Mouse (Mus musculus) adipocyte (in vitro differentiated cells): ENCODE measurements at regions not wholly inside any gene's neighbourhood (a gene's known extent, or its start where the extent isn't known, plus 50 kb on each side); places are given as distances from the start of the nearest gene placed in this dataset.

Source experiments
- DNase-seq: peaks from one replicate; pipeline ENCODE4 v3.0.0-alpha.2; 2016; ENCODE audit warnings: low spot score

DNA sequence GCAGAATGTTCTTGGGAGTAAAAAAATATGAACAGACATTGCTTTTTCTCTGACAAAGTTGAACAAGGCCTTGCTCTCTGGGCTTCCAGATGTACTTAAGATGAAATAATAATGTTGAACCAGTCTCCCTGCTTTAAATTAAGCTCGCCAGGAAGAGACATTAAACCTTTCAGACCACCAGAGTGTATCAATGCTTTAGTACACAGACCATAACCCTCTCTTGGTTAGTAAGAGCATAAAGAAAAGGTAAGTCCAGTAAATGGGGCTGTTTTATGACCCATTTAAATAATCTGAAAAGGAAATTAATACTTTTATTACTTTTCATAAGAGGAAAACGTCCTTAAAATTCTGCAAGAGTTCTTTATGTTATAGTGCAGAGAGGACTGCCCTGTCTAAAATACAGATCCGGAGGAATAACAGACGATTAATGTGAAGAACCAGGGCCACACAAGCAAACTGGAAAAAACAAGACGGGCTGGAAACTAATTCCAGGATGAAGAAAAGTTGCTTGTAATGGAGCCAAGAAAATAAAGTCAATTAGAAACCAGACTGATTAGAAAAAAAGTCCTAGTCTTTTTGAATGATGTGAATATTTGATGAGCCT lies 74.4 kb downstream of the Mettl11b start:
- DNase-seq = no peak

DNA sequence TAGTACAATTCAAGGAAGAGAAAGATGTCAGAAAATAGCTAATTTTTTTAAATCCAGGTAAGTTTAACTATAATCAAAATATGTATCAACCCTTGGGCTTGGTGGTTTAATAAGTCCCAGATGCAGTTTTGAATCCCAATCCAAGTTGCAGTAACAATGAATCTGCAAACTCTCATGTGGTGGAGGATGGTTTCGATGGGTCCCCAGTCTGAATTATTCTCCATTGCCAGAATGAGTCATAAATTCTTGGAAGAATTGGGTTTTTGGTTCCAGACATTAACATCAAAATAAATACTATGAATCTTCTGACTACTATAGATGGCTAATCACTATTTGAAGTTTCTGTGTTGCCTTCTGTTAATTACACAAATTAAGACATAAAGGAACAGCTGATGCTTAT lies 82.9 kb downstream of the Mettl11b start:
- DNase-seq = no peak

DNA sequence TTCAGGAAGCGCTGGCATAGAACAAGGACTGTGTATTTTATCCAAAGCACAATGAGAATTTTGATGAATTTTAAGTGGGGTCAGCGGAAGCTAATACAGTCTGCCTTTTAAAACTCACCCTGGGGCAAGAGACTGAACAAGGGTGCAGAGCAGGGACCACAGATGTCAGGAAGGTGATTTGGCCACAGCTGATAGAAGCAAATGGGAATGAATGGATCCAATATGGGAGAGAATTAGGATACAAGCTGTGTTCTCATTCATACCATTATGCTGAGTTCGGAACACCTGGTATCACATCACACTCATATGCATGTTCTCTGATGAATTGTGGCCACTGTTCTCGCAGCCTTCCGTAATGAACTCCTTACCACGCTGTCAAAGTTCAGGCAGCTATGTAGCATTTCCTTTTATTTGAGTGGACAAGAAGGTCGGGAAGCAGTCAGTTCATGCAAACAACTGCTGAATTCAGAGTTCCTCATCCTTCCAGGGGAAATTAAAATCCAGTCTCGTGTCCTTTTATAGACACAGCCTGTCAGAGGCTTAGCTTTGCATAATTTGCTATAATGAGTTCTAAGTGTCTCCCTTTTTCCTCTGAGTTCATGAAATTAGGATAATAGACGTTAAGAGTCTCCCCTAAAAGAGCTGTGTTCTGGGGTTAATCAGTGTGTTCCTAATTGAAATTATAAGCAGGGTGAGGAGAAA lies 84.4 kb downstream of the Mettl11b start:
- DNase-seq = no peak

DNA sequence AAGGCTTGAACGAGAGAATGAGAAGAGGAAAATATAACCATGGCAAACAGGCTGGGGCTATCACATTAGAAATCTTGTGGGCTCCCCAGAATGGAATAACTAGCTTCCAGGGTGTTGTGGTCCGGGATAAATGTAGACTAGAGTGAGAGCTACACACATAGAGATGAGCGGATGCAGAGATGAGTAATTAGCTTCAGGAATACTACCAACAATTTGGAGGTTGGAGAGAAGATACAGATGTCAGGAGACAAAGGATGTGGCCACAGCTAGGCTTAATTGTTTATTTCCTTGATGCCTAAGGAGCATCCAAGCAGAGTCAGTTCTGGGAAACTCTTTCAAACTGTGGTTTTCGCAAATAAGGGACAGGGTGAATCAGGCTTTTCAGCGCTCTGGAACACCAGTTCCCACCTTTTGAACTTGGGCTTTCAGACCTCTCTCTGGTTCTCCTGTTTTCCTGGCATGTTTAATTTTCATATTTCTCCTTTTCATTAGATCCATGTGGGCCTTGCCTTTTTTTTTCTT lies 94.7 kb downstream of the Mettl11b start:
- DNase-seq = no peak

DNA sequence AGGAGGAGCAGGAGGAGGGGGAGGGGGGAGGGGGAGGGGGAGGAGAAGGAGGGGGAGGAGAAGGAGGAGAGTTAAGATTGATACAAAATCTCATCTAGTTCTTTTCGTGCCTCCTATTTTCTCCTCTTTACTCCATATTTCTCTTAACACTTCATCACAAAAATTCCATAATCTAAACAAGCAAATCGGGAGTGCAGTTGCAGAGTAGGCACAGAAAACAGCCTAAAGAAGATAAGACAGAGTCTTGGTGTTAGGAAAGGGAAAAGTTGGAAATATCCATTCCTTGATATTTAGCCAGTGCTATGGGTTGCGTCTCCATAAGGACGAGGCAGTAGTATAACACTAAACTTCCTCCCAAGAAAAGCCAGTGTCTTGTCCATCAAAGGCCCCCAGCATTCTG lies 100.1 kb downstream of the Mettl11b start:
- no peak for DNase-seq

DNA sequence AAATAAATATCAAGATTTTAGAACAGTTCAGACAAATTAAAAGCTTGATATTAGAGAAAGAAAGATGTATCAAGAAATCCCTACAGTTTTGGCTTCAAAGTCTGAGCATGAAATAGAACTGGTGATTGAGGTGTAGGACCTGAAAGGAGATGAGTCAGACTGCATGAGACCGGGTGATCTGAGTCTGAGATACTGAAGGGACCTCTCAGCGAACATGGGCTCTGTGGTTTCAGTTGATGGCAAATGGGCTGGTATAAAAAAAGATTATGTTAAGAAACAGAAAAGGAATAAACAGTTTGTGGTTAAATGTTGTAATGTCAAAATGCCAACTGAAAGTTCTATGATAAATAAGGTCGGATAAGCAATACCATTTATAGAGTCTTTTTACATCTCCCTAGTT lies 103.7 kb downstream of the Mettl11b start:
- no peak for DNase-seq

DNA sequence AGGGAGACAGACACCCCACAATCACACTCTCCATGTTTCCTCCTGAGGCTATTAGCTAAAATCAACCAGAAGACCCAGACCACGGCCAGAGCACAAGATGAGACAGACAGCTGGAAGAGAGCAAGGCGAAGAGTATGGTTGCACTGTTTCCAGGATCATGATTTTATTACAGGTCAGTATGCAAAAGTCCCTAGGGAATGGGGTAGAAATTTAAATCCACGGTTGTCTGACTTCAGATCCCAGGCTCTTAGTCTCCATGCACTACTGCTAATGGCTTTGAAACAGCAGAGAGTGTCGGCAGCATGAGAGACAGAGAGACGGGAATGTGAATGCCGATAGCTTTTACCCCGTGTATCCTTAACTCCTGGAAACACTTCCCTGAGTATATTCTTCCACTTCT lies 105.2 kb downstream of the Mettl11b start:
- no peak for DNase-seq

DNA sequence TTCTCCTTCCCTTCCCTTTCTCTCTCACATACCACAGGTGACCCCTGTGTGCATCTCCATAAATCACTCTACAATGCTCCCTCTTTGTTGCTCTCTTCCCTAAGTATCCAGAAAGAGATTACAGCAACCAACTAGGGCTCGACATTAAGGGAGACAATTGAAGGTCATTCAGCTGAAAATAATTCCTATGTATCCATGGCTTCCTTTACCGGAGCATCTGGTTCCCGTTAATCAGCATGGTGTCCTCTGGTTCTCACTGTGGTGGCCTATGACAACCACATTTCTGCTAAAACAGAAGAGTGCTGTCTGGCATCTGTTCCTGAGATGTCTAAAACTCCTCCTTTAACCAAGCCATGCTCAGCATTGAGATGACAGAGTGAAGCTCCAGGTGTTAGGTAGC lies 106.9 kb downstream of the Mettl11b start:
- DNase-seq = no peak

DNA sequence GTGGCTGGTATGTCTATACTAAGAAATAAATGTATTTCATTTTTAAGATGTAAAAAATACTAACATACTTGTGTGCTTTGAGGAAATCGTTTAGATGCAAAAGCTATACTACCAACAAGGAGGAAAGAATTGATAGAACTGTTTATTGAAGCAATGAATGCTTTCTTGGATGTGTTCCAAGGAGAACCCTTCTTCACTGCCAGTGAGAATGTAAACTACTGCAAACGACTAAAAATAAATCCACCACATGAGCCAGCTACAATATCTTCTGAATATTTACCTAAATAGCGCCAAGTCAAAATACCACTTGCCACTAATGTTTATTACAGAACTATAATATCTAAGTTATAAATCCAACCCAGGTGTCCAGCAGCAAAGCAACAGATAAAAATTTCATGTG lies 108.4 kb downstream of the Mettl11b start:
- DNase-seq = no peak

DNA sequence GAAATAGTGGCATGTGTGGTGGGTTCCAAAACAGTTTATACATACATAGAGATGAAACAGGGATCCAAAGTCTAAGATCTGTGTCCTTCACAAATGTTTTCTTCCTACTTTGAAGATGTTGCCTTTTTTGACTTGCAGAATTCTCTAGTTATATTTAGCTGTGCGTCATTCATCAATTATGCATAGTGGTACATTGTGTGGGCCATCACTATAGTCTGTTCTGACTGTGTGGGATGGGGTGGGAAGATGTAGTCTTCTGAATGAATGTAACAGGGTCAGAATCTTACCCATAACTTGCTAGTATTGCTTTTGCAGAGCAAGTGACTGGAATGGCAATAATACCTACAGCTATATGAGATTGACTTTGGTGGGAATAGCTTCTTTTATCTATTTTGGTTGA lies 116.6 kb downstream of the Mettl11b start:
- DNase-seq = no peak

DNA sequence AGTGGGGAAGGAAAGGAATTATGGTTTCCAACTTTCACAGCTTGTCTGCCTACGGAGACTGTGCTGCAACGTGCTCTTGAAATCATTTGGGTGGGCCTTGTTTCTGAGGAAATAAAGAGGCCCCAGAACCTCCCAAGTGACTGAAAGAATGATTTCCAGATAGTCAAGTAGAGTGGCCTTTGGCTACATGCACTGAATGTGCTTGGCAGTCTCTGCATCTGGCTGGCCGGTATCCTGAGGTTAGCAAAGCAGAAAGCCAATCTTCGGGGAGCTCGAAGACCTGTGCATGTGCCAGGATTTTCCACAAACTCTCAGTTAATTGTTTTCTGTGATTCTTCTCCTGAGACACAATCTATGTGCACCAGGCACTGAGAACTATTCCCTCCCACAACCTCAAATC lies 117.3 kb downstream of the Mettl11b start:
- DNase-seq = peak; percentile 82

DNA sequence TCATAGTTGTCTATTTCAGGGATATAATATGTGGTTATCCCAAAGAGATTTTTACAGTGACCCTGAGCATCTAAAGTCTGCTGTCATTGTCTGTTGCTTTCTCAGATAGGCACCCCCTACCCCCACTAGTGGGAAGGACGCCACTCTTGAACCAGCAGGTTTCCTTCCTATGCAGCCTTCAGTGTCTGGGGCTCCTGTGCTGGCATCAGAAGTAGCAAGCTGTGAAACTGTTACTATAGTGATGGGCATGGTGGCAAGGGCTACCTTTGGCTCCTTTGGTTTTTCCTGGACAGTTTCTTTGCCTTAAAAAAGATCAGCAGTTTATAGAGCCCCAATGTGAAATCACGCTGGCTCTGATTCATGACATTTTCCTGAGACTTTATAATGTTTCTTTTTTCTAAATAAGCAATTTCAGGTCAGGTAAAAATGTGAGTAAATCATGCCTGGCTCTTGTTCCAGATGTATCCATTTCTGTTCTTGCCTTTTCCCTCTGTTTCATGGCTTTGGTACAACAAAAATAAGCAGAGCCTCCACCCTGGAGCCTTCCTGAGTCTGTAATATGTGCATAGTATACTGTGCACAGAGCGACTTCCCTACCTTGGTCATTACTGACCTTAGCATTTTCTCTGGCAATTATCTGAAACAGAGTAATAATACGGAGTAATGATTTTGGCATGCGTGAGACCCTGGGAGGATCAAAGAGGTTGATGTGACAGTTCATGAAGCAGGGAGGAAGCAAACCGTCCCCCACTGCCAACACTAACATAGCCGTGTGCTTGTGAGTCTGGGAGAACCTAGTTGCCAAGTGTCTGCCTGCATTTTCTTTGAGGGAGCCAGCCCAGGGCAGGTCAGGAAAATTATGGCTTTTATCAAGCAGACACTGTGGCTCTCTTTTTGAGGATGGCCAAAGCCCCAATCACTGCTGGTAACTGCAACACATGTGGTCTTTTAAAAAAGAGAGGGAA lies 124.8 kb downstream of the Mettl11b start:
- DNase-seq = no peak

DNA sequence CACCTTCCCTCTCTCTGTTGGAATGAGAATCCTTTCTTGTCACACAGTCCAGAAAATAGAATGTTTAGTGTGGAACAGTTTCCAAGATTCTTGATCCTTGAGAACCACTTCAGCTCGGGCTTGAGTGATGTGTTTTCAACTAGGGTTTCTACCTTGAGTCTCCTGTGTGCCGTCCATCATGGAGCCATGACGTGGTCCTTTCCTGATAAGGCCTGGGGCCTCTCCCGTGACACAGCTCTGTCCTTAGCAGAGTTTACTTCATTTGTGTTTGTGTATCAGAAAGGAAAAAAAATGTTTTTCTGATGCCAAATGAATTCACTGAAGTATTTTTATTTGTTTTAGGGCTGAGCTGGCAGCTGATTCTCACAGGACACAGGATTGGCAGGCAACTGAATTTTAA lies 148.6 kb downstream of the Mettl11b start:
- peak; percentile 71 for DNase-seq

DNA sequence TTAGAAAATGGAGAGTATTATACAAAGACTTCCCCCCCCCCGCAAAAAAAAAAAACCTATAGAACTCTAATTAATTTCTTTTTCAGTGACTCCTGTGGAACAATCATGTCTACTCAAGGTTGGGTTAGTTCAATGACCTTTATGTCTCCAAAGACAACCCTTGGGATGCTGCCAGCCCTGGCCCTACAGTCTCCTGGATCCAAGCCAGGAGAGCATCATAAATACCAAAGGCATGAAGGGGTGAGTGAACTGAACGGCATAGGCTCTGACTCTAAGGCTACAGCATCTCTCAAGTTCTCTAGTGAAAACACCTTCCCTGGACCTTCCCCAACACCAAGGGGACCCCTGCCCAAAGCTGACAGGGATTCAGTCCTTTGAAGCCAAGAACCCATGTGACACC lies 149.4 kb downstream of the Mettl11b start:
- peak; percentile 82 for DNase-seq

DNA sequence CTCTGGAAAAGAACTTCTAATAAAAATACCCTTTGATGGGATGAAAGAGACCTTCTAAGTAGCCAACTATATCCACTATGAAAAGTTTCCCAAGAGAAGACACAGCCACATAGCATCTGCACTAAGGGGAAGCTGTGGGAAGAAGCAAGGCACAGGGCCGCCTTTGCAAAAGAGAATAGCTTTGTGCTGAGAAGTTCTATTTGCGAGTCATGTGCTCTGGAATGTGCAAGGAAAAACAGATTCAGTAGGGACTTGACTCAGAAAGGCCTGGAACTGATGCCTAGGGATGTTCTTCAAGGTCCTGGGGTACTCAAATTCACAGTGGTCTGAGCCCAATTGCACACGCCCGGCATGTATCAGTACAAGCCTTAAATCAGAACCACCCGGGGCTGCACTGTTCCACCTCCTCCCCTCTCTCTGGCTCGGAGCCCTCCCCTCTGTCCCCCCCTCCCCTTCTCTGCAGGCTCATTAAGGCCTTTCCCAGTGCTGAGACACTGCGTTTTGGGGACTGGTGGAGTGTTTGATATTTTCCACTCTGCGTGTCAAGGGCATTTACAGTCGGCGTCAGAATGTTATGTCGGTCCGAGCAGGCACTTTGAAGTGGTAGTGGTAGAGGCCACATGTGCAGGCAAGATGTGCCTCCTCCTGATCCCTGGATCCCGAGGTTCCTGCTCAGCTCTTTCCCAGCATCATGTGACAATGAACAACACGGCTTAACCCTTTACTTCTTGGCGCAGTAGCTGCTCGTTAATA lies 150.4 kb downstream of the Mettl11b start:
- peak; percentile 46 for DNase-seq

DNA sequence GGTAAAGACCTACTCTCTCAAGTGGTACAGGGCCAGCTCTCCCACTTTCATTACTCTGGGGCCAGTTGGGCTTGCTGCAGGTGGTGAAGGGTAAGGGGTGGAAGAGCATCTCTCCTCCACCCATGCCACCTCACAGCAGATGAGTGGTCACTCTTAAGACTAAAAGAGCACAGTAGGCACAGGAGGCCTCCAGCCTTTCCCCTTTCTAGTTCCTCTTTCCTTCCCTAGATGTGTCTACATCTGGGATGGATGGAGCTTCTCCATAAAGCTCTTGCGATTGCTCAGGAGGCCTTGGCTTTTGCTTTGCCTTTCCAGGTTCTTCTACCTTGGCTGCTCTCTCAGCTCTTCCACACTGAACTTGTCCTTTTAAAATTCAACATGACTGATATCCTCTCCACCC lies 151.5 kb downstream of the Mettl11b start:
- DNase-seq = no peak

DNA sequence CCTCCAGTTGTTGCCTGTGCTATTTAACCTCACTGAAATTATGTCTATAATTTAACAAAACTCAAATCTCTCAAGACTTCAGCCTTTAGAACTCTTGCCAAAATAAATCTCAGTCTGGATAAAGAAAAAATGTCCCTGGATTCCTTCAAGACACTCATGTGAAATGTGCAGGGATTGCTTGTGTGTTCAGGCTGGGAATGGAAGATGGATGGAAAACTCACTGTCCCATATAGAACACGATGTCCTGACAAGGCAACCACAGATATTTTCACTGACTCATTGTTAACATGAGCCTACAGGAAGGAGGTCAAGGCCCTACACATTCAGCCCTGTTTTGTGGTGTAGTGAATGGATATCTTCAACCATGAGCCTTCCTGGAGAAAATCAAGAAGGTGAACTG lies 160.3 kb upstream of the Gorab start:
- DNase-seq = no peak

DNA sequence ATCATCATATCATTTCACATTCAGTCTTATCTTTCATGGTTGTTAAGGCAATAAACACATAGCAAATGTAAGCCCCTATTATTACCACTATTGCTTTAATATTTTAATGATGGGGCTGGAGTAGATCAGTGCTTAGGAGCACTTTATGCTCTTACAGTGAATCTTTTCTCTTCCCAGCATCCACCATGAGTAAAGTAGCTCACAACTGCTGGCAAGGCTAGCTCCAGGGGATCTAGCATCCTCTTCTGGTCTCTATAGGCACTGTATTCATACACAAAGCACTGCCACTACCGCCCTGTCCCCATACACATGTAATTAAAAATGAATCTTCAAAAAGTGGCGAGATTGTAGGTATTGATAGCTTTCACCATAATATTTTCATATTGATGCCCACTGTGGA lies 159.6 kb upstream of the Gorab start:
- DNase-seq = no peak

DNA sequence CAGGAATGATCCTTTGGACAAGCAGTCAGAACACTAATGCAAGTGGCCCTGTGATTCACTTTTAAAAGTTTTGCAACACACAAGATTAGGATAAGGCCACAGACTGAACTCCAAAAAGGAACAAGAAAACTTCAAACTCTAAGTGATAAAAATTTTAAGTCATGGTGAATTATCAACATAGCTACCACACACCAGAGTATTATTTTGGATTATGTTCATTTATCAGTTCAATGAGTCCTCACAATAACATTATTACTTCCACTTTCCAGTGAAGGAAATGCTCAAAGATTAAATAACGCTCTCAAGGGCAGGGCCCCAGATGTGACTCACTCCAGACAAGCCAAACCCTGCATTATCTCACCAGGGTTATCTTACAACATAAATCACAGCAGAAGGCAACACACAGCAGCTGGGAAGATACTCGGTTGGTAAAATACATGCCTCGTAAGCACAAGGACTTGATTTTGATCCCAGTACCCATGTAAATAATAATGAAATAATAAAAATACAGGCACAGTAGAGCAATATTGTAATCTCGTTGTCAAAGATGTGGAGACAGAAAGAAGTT lies 158.8 kb upstream of the Gorab start:
- DNase-seq = no peak

DNA sequence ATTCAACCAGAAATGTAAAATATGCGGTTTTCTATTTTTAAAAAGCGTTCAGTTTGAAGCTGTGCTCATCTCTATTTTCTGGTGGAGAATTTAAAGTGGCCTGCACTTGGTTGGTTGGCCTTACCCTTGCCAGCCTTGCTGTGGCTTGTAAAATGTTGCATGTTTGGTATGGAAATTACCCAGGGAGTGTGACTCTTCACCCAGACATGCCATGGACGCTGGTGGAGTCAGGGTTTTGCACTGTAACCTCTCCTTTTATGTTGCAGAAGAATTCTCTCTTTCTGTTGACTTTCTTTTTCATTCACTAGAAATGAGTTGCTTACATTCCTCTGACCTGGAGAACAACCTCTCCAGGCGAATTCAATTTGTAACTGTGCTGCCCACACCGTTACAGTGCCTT lies 157.5 kb upstream of the Gorab start:
- DNase-seq = peak; percentile 74

DNA sequence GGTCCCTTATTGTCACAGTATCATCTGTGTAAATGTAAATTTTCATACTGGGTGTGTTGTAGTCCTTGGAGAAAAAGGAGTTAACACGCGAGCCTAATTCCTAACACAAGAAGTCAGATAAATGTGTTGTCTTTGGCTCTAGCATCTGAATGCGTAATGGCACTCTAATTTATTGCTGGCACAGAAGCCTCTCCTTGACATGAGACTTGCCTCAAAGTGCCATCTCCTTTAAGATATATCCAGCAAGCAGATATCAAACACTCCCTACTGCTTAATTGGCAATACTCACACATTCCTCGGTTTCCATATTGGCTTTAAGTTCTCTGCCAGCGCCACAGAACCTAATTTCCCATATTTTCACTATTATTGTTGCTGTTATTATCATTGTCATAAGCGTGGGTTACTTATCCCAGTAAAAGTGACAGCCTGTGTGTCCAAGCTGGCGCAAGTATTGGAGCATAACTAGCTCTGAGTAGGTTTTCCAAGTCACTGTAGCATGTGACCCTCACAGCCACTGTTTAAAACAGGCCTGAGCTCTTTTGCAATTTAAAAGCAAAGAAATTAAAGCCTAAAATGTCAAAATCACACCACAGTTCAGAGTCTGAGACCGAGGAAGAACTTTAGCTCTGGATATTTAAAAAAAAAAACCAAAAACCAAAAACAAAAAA lies 156.9 kb upstream of the Gorab start:
- peak; percentile 52 for DNase-seq
